Mouse (Mus musculus): ENCODE results near the gene Trip4. TPM values are rescaled to one million over a fixed set of nuclear protein-coding genes. Genes with fewer than 3 reads are reported as not detected.

Trip4 gene
- total RNA-seq, 1 experiment, result 18.6 TPM

- peaks cover 2 to 6% of the 10 kb centered on the region in 2 experiments; a peak in 3 of 4 replicates for H3K4me1 ChIP-seq (ENCODE audit: control insufficient read depth in 2 of 2, insufficient read depth in 2 of 2, low read length in 2 of 2, poor library complexity in 1 of 2)
These were observed 75.0 kb downstream of the Trip4 start for GRCm38 (mm10) chr9:65833640-65834039.

GRCm38 (mm10) chr9:65833230-65833629 lies 75.4 kb downstream of the Trip4 start:
- in situ Hi-C loops (cut with MboI; ENCODE audit: low sequenced_read_pairs in 2 of 2, unreplicated experiment in 2 of 2), result no loop called here
- DNase-seq (ENCODE audit: low read depth, low spot score), result no peak
- no peak overlapping the region for H3K27ac ChIP-seq (ENCODE audit: insufficient read depth, low read depth, low read length, poor library complexity, severe bottlenecking)
- no peak for TF ChIP-seq ZNF384 (IDR thresholded peaks at IDR 0.05; ENCODE audit: low read depth, low read length)
- no peak for TF ChIP-seq CHD2 (IDR thresholded peaks at IDR 0.05; ENCODE audit: low read depth, low read length)
- TF ChIP-seq MAFK (IDR thresholded peaks at IDR 0.05; ENCODE audit: insufficient read depth, low read depth, low read length), result no peak
- TF ChIP-seq HCFC1 (IDR thresholded peaks at IDR 0.05; ENCODE audit: borderline replicate concordance, insufficient read depth, low read length), result no peak
- TF ChIP-seq ZC3H11A (IDR thresholded peaks at IDR 0.05; ENCODE audit: borderline replicate concordance, low read depth, low read length), result no peak
- H3K9me3 ChIP-seq (ENCODE audit: control insufficient read depth, insufficient read depth, low read depth, low read length), result no peaks in the 10 kb centered on the region
- H3K4me3 ChIP-seq (ENCODE audit: insufficient read depth in 1 of 2, low read depth in 1 of 2, low read length in 2 of 2, poor library complexity in 1 of 2, severe bottlenecking in 1 of 2), result no peak overlapping the region
- no peak overlapping the region for H3K9ac ChIP-seq (ENCODE audit: insufficient read depth, low read depth, low read length, poor library complexity, severe bottlenecking)
- H3K4me1 ChIP-seq (ENCODE audit: control insufficient read depth in 2 of 2, insufficient read depth in 2 of 2, low read length in 2 of 2, poor library complexity in 1 of 2), result peaks cover 5 to 7% of the 10 kb centered on the region in 2 experiments; a peak in 3 of 4 replicates
- no peaks in the 10 kb centered on the region; the same call in 1 of the 2 replicates for H3K36me3 ChIP-seq (ENCODE audit: control insufficient read depth, insufficient read depth, low read length, poor library complexity, severe bottlenecking)

More at GRCm38 (mm10) chr9:65833640-65834039, 75.0 kb downstream of the Trip4 start:
- Histone ChIP-seq H3K36me3 (ENCODE audit: control insufficient read depth, insufficient read depth, low read length, poor library complexity, severe bottlenecking) (no peaks in the 10 kb centered on the region; the same call in 1 of the 2 replicates), H3K9me3 (ENCODE audit: control insufficient read depth, insufficient read depth, low read depth, low read length) (no peaks in the 10 kb centered on the region), H3K9ac (ENCODE audit: insufficient read depth, low read depth, low read length, poor library complexity, severe bottlenecking) (no peak overlapping the region), H3K27ac (ENCODE audit: insufficient read depth, low read depth, low read length, poor library complexity, severe bottlenecking) (no peak overlapping the region), H3K4me3 (ENCODE audit: insufficient read depth in 1 of 2, low read depth in 1 of 2, low read length in 2 of 2, poor library complexity in 1 of 2, severe bottlenecking in 1 of 2) (no peak overlapping the region)
- DNase-seq (ENCODE audit: low read depth, low spot score), result no peak
- TF ChIP-seq HCFC1 (IDR thresholded peaks at IDR 0.05; ENCODE audit: borderline replicate concordance, insufficient read depth, low read length) (no peak), ZC3H11A (IDR thresholded peaks at IDR 0.05; ENCODE audit: borderline replicate concordance, low read depth, low read length) (no peak), ZNF384 (IDR thresholded peaks at IDR 0.05; ENCODE audit: low read depth, low read length) (no peak), MAFK (IDR thresholded peaks at IDR 0.05; ENCODE audit: insufficient read depth, low read depth, low read length) (no peak), CHD2 (IDR thresholded peaks at IDR 0.05; ENCODE audit: low read depth, low read length) (no peak)
- in situ Hi-C loops (cut with MboI; ENCODE audit: low sequenced_read_pairs in 2 of 2, unreplicated experiment in 2 of 2), result no loop called here

GRCm38 (mm10) chr9:65832041-65832440 lies 76.6 kb downstream of the Trip4 start:
- Histone ChIP-seq H3K36me3 (ENCODE audit: control insufficient read depth, insufficient read depth, low read length, poor library complexity, severe bottlenecking) (no peaks in the 10 kb centered on the region), H3K9ac (ENCODE audit: insufficient read depth, low read depth, low read length, poor library complexity, severe bottlenecking) (no peak overlapping the region), H3K4me3 (ENCODE audit: insufficient read depth in 1 of 2, low read depth in 1 of 2, low read length in 2 of 2, poor library complexity in 1 of 2, severe bottlenecking in 1 of 2) (no peak overlapping the region), H3K27ac (ENCODE audit: insufficient read depth, low read depth, low read length, poor library complexity, severe bottlenecking) (no peak overlapping the region), H3K9me3 (ENCODE audit: control insufficient read depth, insufficient read depth, low read depth, low read length) (no peaks in the 10 kb centered on the region), H3K4me1 (ENCODE audit: control insufficient read depth in 2 of 2, insufficient read depth in 2 of 2, low read length in 2 of 2, poor library complexity in 1 of 2) (peaks cover 5 to 7% of the 10 kb centered on the region in 2 experiments; a peak in 3 of 4 replicates)
- DNase-seq (ENCODE audit: low read depth, low spot score), result no peak
- no peak for TF ChIP-seq CHD2 (IDR thresholded peaks at IDR 0.05; ENCODE audit: low read depth, low read length)
- TF ChIP-seq ZC3H11A (IDR thresholded peaks at IDR 0.05; ENCODE audit: borderline replicate concordance, low read depth, low read length), result no peak
- TF ChIP-seq ZNF384 (IDR thresholded peaks at IDR 0.05; ENCODE audit: low read depth, low read length), result no peak
- no peak for TF ChIP-seq HCFC1 (IDR thresholded peaks at IDR 0.05; ENCODE audit: borderline replicate concordance, insufficient read depth, low read length)
- TF ChIP-seq MAFK (IDR thresholded peaks at IDR 0.05; ENCODE audit: insufficient read depth, low read depth, low read length), result no peak
- in situ Hi-C loops (cut with MboI; ENCODE audit: low sequenced_read_pairs in 2 of 2, unreplicated experiment in 2 of 2), result no loop called here

GRCm38 (mm10) chr9:65831164-65831563 lies 77.4 kb downstream of the Trip4 start:
- DNase-seq (ENCODE audit: low read depth, low spot score), result no peak
- Histone ChIP-seq H3K9ac (ENCODE audit: insufficient read depth, low read depth, low read length, poor library complexity, severe bottlenecking) (no peak overlapping the region), H3K36me3 (ENCODE audit: control insufficient read depth, insufficient read depth, low read length, poor library complexity, severe bottlenecking) (no peaks in the 10 kb centered on the region), H3K4me3 (ENCODE audit: insufficient read depth in 1 of 2, low read depth in 1 of 2, low read length in 2 of 2, poor library complexity in 1 of 2, severe bottlenecking in 1 of 2) (no peak overlapping the region), H3K27ac (ENCODE audit: insufficient read depth, low read depth, low read length, poor library complexity, severe bottlenecking) (no peak overlapping the region), H3K9me3 (ENCODE audit: control insufficient read depth, insufficient read depth, low read depth, low read length) (no peaks in the 10 kb centered on the region), H3K4me1 (ENCODE audit: control insufficient read depth in 2 of 2, insufficient read depth in 2 of 2, low read length in 2 of 2, poor library complexity in 1 of 2) (peaks cover 5 to 7% of the 10 kb centered on the region in 2 experiments; a peak in 3 of 4 replicates)
- in situ Hi-C loops (cut with MboI; ENCODE audit: low sequenced_read_pairs in 2 of 2, unreplicated experiment in 2 of 2), result no loop called here
- TF ChIP-seq MAFK (IDR thresholded peaks at IDR 0.05; ENCODE audit: insufficient read depth, low read depth, low read length) (no peak), ZC3H11A (IDR thresholded peaks at IDR 0.05; ENCODE audit: borderline replicate concordance, low read depth, low read length) (no peak), CHD2 (IDR thresholded peaks at IDR 0.05; ENCODE audit: low read depth, low read length) (no peak), HCFC1 (IDR thresholded peaks at IDR 0.05; ENCODE audit: borderline replicate concordance, insufficient read depth, low read length) (no peak), ZNF384 (IDR thresholded peaks at IDR 0.05; ENCODE audit: low read depth, low read length) (no peak)

All from ES-E14 (cell line).